Mouse (Mus musculus) cerebellum, postnatal 36 days (tissue): Measurements from ENCODE around the gene Vps18.

Experiments used
- DNase-seq, 2 experiments: peaks; one replicate each; pipeline ENCODE4 v3.0.0; 2021 to 2022; ENCODE audit warnings: mixed read lengths in 2 of 2

The Vps18 gene

GRCm38 (mm10) chr2:119322587-119323300, 34.2 kb downstream of the Vps18 start:
- peak in 1 of 2 experiments; percentile 29 for DNase-seq

- no peak for DNase-seq
Observed at GRCm38 (mm10) chr2:119323866-119324575, 35.5 kb downstream of the Vps18 start.

- DNase-seq: no peak
Observed at GRCm38 (mm10) chr2:119324576-119325318, 36.2 kb downstream of the Vps18 start.

- no peak for DNase-seq
Observed at GRCm38 (mm10) chr2:119325568-119326143, 37.1 kb downstream of the Vps18 start, which contains the start of gene Dll4. Gene Dll4, plus strand, starts transcription at chr2:119325784.

- DNase-seq: no peak
Observed at GRCm38 (mm10) chr2:119326161-119327101, 37.9 kb downstream of the Vps18 start.

GRCm38 (mm10) chr2:119327102-119327480, 38.6 kb downstream of the Vps18 start:
- DNase-seq: peak; percentile 72 to 75

GRCm38 (mm10) chr2:119327942-119328526, 39.5 kb downstream of the Vps18 start:
- DNase-seq: peak in 1 of 2 experiments; percentile 43

GRCm38 (mm10) chr2:119328546-119328945, 40.0 kb downstream of the Vps18 start:
- DNase-seq: no peak

GRCm38 (mm10) chr2:119329123-119329817, 40.7 kb downstream of the Vps18 start:
- no peak for DNase-seq

- DNase-seq: no peak
Observed at GRCm38 (mm10) chr2:119330795-119331194, 42.3 kb downstream of the Vps18 start.

- DNase-seq: no peak
Observed at GRCm38 (mm10) chr2:119332177-119332661, 43.7 kb downstream of the Vps18 start.

GRCm38 (mm10) chr2:119334135-119334534, 45.6 kb downstream of the Vps18 start:
- no peak for DNase-seq

GRCm38 (mm10) chr2:119334964-119335525, 46.5 kb downstream of the Vps18 start:
- no peak for DNase-seq

- DNase-seq: no peak
Observed at GRCm38 (mm10) chr2:119335535-119335934, 47.0 kb downstream of the Vps18 start.

GRCm38 (mm10) chr2:119336002-119336401, 47.5 kb downstream of the Vps18 start:
- no peak for DNase-seq

GRCm38 (mm10) chr2:119336470-119336869, 47.9 kb downstream of the Vps18 start:
- no peak for DNase-seq

GRCm38 (mm10) chr2:119337425-119338265, 49.1 kb downstream of the Vps18 start:
- DNase-seq: peak; percentile 92 to 93

- no peak for DNase-seq
Observed at GRCm38 (mm10) chr2:119344537-119345138, 56.1 kb downstream of the Vps18 start.
